Mouse (Mus musculus): ENCODE data around the gene Atraid. TPM values are rescaled to one million over a fixed set of nuclear protein-coding genes. Genes with fewer than 3 reads are reported as not detected.

Atraid gene
- total RNA-seq (2023): 11.6 and 17.1 TPM in 2 replicates

GRCm38 (mm10) chr5:31047848-31048762 is at the start of gene Atraid:
Gene Atraid (plus strand): TSS chr5:31048312.

GRCm38 (mm10) chr5:31048763-31049641 is 890 bp downstream of the Atraid start, which contains the start of gene Slc5a6:
Gene Slc5a6 (minus strand): TSS chr5:31048924.

GRCm38 (mm10) chr5:31054261-31055215 is 6.4 kb downstream of the Atraid start, which contains the start of gene Cad:
Gene Cad (plus strand): TSS chr5:31054780.

Other genes starting within 250 kb of the Atraid start
- 1.5 and 1.6 TPM in 2 replicates for gene Mapre3, start 233.7 kb upstream of the Atraid start, total RNA-seq (2023)
- 21.9 and 30.1 TPM in 2 replicates for gene Tmem214, start 180.3 kb upstream of the Atraid start, total RNA-seq (2023)
- 3.1 and 4.6 TPM in 2 replicates for gene Agbl5, start 159.6 kb upstream of the Atraid start, total RNA-seq (2023)
- gene Ost4, start 140.5 kb upstream of the Atraid start, total RNA-seq (2023): 105 and 129 TPM in 2 replicates
- 22.9 and 23.7 TPM in 2 replicates for gene Emilin1, start 134.9 kb upstream of the Atraid start, total RNA-seq (2023)
- 28.9 and 31.7 TPM in 2 replicates for gene Khk, start 126.9 kb upstream of the Atraid start, total RNA-seq (2023)
- gene Cgref1, start 102.7 kb upstream of the Atraid start, total RNA-seq (2023): 0.98 TPM in 1 of 2 replicates, not detected in the other
- gene Preb, start 88.0 kb upstream of the Atraid start, total RNA-seq (2023): 430 and 600 TPM in 2 replicates
- not detected in 2 replicates for gene Tcf23, start 79.7 kb upstream of the Atraid start, total RNA-seq (2023)
- gene Slc5a6, start 612 bp downstream of the Atraid start, total RNA-seq (2023): 2.4 and 3.3 TPM in 2 replicates
- gene Cad, start 6.5 kb downstream of the Atraid start, total RNA-seq (2023): 8.2 and 20.3 TPM in 2 replicates
- gene Dnajc5g, start 58.0 kb downstream of the Atraid start, total RNA-seq (2023): not detected in 2 replicates
- not detected in 2 replicates for gene Slc30a3, start 59.9 kb downstream of the Atraid start, total RNA-seq (2023)
- gene Trim54, start 68.4 kb downstream of the Atraid start, total RNA-seq (2023): not detected in 2 replicates
- gene Ucn, start 90.5 kb downstream of the Atraid start, total RNA-seq (2023): not detected in 2 replicates
- 7.0 and 7.6 TPM in 2 replicates for gene Mpv17, start 105.9 kb downstream of the Atraid start, total RNA-seq (2023)
- 0.93 and 2.1 TPM in 2 replicates for gene Gm29609, start 131.6 kb downstream of the Atraid start, total RNA-seq (2023)
- gene Gtf3c2, start 131.8 kb downstream of the Atraid start, total RNA-seq (2023): 88.6 and 97.9 TPM in 2 replicates
- gene Snx17, start 144.9 kb downstream of the Atraid start, total RNA-seq (2023): 52.6 and 61.7 TPM in 2 replicates
- gene Eif2b4, start 145.1 kb downstream of the Atraid start, total RNA-seq (2023): 16.3 and 17.5 TPM in 2 replicates
- 29.5 and 34.6 TPM in 2 replicates for gene Zfp513, start 154.0 kb downstream of the Atraid start, total RNA-seq (2023)
- gene Ppm1g, start 172.4 kb downstream of the Atraid start, total RNA-seq (2023): 69.4 and 76.5 TPM in 2 replicates
- gene Nrbp1, start 192.6 kb downstream of the Atraid start, total RNA-seq (2023): 228 and 242 TPM in 2 replicates
- 0.79 TPM in 1 of 2 replicates, not detected in the other for gene Gm9970, start 192.9 kb downstream of the Atraid start, total RNA-seq (2023)
- gene Krtcap3, start 203.4 kb downstream of the Atraid start, total RNA-seq (2023): 7.4 and 9.2 TPM in 2 replicates
- gene Ift172, start 242.8 kb downstream of the Atraid start, total RNA-seq (2023): 4.3 and 7.5 TPM in 2 replicates
- gene Fndc4, start 247.8 kb downstream of the Atraid start, total RNA-seq (2023): not detected in 2 replicates
- not detected in 2 replicates for gene Gckr, start 249.1 kb downstream of the Atraid start, total RNA-seq (2023)

Measured in neutrophil, adult 65 days (primary cell).